Mouse (Mus musculus): ENCODE data around the gene Plcg2.

The Plcg2 gene

GRCm38 (mm10) chr8:117550529-117550928 is 52.4 kb downstream of the Plcg2 start:
- DNase-seq, result no peak

DNA sequence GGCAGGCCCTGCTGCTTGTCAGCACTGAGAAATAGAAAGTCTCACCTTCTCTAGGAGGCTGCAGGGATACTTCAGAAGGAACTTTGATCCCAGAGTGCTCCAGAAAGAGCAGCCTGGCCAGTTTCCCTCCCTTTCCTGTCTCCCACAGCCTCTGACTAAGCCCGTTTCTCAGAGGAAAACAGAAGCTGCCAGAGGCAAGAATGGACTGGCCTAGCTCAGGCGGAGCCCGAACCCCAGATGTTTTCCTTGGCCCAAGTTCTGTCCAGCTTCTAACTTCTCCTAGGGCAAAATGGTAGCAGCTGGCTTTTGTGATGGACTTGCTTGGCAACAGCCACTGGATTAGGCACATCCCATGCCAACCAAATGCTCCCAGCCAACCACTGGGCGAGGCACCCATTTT is 62.9 kb downstream of the Plcg2 start:
- DNase-seq, result no peak

- peak; percentile 10 for DNase-seq
Measured at GRCm38 (mm10) chr8:117561735-117562361, 63.8 kb downstream of the Plcg2 start.

DNA sequence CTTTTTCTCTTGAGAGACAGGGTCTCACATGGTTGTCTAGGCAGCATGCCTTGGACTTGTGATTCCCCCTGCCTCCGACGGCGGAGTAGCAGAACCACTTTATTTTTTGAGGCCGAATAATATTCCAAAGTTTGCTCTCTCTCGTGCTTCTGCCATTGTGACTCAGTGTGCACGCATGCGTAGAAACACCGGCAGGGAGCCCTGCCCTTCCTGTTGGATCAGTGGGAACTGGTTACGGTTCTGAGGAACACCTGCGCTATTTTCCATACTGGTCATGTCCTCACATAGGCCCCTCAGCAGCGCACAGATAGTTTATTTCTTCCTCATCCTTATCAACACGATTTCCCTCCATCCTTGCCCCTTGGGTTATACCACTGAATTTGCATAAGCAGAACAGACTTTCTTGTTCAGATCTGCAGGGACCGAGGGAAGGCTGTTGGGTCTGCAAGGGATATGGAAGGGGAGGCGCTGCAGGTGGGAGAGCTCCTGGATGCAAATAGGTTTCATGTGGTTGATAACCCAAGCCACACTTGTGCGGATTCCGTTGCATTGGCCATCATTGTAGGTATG is 64.4 kb downstream of the Plcg2 start:
- DNase-seq, result no peak

- DNase-seq, result peak; percentile 75
Measured at GRCm38 (mm10) chr8:117569409-117569808, 71.3 kb downstream of the Plcg2 start.

GRCm38 (mm10) chr8:117576291-117576785 is 78.2 kb downstream of the Plcg2 start:
- no peak for DNase-seq

DNA sequence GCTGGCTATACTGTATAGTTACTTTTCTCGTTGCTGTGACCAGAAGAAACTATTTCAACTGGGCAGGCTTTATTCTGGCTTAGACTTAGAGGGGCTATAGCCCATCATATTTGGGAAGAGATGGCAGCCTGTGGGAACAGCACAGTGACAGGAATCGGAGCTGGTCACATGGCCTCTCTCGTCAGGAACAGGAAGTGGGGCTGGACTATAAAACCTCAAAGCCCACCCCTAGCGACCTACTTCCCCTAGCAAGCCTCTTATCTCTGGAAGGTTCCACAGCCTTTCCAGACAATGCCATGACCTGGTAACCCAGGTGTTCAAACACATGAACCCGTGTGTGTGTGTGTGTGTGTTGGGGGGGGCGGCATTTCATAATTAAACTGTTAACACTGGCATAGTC is 79.0 kb downstream of the Plcg2 start:
- DNase-seq, result no peak

DNA sequence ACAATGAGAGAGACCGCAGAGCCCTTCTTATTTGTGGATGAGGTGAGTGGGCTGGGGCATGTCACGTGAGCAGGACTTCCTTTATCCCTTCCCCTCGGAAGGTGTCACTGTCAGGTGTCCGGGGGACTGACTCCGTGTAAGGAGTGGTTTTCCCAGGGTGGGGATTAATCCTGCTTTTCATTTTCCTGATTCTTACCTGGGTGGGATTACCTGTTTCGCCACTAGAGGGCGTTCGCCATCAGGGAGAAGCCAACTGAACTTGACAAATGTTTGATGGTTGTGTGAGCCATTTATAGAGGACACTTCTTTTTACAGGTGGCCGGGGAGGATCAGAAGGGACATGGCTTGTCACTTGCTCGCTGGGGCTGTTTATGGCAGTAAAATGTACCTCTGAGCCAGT is 79.8 kb downstream of the Plcg2 start:
- DNase-seq, result peak; percentile 17

DNA sequence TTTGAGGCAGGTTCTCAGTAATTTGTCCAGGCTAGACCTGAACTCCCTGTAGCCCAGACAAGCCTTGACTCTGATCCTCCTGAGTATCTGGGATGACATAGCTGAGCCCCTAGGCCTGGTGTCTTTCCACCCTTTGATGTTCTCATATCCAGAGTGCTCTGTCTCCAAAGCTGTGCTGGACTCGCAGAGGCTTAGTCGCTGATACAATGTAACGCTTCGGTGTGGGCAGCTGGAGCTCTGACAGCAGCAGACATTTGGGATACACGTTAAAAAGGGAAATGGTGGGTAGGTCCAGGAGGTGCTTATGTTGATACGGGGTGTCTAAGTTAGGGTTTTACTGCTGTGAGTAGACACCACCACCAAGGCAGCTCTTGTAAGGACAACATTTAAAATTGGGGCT is 80.8 kb downstream of the Plcg2 start:
- no peak for DNase-seq

DNA sequence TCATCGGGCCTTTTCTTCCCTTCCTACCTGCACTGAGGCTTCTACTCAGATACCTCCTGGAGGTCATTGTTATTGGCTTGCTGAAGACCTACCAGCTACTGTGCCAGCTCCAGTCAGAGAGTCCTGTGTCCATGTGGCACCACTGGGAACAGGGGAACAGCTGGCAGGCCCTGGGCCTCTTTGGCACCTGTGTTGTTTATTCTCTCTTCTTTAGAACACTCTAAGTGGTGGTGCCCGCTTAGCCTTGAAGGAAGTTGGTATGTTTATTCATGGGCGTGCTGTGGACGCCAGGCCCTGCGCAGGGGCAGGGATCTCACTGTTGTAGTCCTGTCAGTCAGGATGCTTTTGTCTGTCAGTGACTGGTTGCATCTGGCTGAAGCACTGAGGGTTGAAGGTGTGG is 95.8 kb downstream of the Plcg2 start:
- no peak for DNase-seq

DNA sequence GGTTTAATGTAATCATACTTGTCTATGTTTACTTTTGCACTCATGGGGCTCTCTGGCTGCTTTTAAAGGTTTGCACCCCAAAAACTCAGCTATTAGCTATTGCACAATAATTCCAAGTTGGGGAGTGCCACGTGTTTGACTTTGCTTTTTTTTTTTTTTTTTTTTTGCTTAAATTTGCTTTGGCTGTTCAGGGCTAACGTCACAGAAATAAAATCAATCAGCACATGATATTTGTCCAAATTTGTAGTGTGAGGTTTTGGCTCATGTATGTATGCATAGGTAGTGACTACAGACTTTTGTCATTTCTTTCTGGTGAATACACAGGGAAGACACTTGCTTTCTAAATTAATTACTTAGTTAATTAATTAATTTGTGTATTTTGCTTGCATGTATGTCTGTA is 96.9 kb downstream of the Plcg2 start:
- DNase-seq, result no peak

- DNase-seq, result no peak
Measured at GRCm38 (mm10) chr8:117596777-117597176, 98.7 kb downstream of the Plcg2 start.

DNA sequence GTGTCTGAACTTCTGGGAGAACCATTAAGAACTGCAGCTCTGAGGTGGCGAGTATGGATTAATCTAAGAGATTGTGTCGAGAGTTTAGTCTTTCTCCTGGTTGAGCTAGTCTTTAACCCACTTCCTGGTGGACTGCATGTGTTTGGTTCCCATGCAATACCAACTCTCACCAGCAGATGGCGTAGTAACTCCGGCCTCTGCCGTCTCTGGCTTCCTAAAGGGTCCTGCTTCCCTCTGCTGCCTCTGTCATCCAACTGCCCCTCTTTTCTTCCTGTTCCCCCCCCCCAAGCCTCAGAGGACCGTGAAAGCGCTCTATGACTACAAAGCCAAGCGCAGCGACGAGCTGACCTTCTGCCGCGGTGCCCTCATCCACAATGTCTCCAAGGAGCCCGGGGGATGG is 102.7 kb downstream of the Plcg2 start:
- peak; percentile 10 for DNase-seq

GRCm38 (mm10) chr8:117604101-117604500 is 106.0 kb downstream of the Plcg2 start:
- DNase-seq, result no peak

DNA sequence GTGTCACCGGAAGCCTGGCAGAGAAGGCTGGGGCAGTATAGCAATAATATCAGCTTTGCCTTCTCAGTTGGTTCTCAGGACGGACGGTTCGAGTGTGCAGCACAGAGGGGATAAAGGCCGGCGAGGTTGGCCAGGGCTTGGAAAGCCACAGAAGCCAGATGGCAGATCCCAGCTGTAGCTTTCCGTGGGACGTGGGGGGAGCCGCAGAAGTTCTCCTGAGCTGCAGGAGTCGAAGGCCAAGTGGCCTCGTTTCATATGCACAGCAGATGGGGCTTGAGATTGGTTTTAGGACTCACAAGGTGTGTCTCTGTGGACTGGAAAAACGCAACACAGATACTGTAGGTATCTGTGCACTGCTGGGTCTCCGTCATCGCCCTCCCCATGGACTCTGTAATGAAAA is 106.6 kb downstream of the Plcg2 start:
- no peak for DNase-seq

- no peak for DNase-seq
Measured at GRCm38 (mm10) chr8:117605201-117605600, 107.1 kb downstream of the Plcg2 start.

- no peak for DNase-seq
Measured at GRCm38 (mm10) chr8:117610506-117610905, 112.4 kb downstream of the Plcg2 start.

- no peak for DNase-seq
Measured at GRCm38 (mm10) chr8:117612861-117613260, 114.8 kb downstream of the Plcg2 start.

GRCm38 (mm10) chr8:117626040-117626838 is 128.1 kb downstream of the Plcg2 start:
- DNase-seq, result peak; percentile 78

- no peak for DNase-seq
Measured at GRCm38 (mm10) chr8:117627096-117627495, 129.0 kb downstream of the Plcg2 start.

GRCm38 (mm10) chr8:117632532-117632931 is 134.4 kb downstream of the Plcg2 start:
- no peak for DNase-seq

GRCm38 (mm10) chr8:117634406-117634805 is 136.3 kb downstream of the Plcg2 start:
- no peak for DNase-seq

DNA sequence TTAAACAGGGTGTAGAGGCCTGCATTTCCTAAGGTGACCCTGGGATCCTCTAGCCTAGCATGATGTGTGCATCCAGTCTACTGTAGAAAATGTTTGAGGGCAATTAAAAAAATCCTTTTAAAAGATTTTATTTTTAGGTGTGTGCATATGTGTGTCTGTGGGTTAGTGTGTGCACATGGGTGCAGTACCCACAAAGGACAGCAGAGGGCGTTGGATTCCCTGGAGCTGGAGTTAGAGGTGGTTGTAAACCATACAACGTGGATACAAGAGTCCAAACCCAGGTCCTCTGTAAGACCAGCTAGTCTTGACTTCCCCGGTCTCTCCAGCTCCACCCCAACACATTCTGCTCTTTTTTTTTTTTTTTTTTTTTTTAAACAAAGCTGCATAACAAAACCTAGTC is 139.4 kb downstream of the Plcg2 start:
- DNase-seq, result no peak

DNA sequence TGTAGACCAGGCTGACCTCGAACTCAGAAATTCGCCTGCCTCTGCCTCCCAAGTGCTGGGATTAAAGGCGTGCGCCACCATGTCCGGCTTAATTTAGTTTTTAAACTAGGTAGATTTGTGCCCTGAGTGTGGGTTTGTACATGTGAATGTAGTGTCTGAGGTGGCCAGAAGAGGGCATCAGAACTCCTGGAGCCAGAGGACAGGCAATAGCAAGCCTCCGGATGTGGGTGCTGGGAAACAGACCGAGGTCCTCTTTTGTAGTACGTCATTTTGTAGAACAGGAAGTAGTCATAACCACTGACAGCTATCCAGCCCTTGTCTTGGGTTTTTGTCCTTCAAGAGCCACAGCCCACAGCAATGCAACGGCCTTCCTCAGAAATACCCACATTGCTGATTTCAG is 141.5 kb downstream of the Plcg2 start:
- no peak for DNase-seq

All from embryo, embryonic 11 days (tissue).